Mouse (Mus musculus) kidney, embryonic 14.5 days (tissue): ENCODE data around the gene Asb3. TPM values are rescaled to one million over a fixed set of nuclear protein-coding genes. Genes with fewer than 3 reads are reported as not detected.
"Not testable (repeated sequence)": the region's sequence is repeated elsewhere in the genome, so short reads cannot be mapped to it uniquely, and the experiment has no call there.

Experiments used
- ATAC-seq: fragments of 200-750 bp; cut with Nextera tagmentation; 2 replicates; pipeline ENCODE4 v1.8.0; 2017; ENCODE audit warnings: moderate number of reproducible peaks, mild to moderate bottlenecking, moderate TSS enrichment, moderate library complexity; ENCODE audit not compliant: low FRiP score, low TSS enrichment
- H3K27ac ChIP-seq: fragments of 300-500 bp; sonication (generic); 2 replicates; pipeline ENCODE4 v1.5.1; 2014; ENCODE audit warnings: low read depth, mild to moderate bottlenecking, low read length, moderate library complexity, mixed read lengths
- H3K27me3 ChIP-seq: fragments of 300-500 bp; sonication (generic); 2 replicates; pipeline ENCODE4 v1.6.1; 2014; ENCODE audit warnings: mild to moderate bottlenecking, low read length; ENCODE audit not compliant: control insufficient read depth, insufficient read depth
- H3K36me3 ChIP-seq: fragments of 300-500 bp; sonication (generic); 2 replicates; pipeline ENCODE4 v1.6.1; 2014; ENCODE audit warnings: low read length, mixed read lengths; ENCODE audit not compliant: control insufficient read depth, insufficient read depth
- H3K4me1 ChIP-seq: fragments of 300-500 bp; sonication (generic); 2 replicates; pipeline ENCODE4 v1.6.1; 2014; ENCODE audit warnings: low read length, mixed read lengths; ENCODE audit not compliant: control insufficient read depth, insufficient read depth
- H3K4me2 ChIP-seq: fragments of 300-500 bp; sonication (generic); replicated peaks from 2 replicates; pipeline ENCODE4 v1.6.1; 2014; ENCODE audit warnings: low read depth, mild to moderate bottlenecking, low read length
- H3K4me3 ChIP-seq: fragments of 300-500 bp; sonication (generic); 2 replicates; pipeline ENCODE4 v1.5.1; 2014; ENCODE audit warnings: mild to moderate bottlenecking, low read length
- H3K9ac ChIP-seq: fragments of 300-500 bp; sonication (generic); 2 replicates; pipeline ENCODE4 v1.6.1; 2014; ENCODE audit warnings: low read depth, mild to moderate bottlenecking, low read length, moderate library complexity
- H3K9me3 ChIP-seq: fragments of 300-500 bp; sonication (generic); 2 replicates; pipeline ENCODE4 v1.6.1; 2016; ENCODE audit warnings: low read length; ENCODE audit not compliant: control insufficient read depth
- WGBS: fragments of 180-500 bp; shearing (Covaris S2); extraction: QIAGEN DNeasy Blood & Tissue Kit; methylation state at CpG from one replicate; pipeline ENCODE4 v1.1.7; 2014; 5-methylcytosine and 5-hydroxymethylcytosine counted together
- polyA plus RNA-seq: library from polyadenylated mRNA; unstranded; fragments of >200 nt; fragmentation: Nextera tagmentation; extraction: Ambion mirVana; gene quantifications from 2 replicates; pipeline ENCODE4 v1.2.1, GENCODE M21; 2014

The Asb3 gene
- polyA plus RNA-seq, 1 experiment from 2014 or later = 31.0 TPM

- no peak overlapping the region for H3K27ac ChIP-seq
- no peak overlapping the region for H3K4me2 ChIP-seq
- H3K4me3 ChIP-seq = no peak overlapping the region
- H3K4me1 ChIP-seq = no peaks in the 10 kb centered on the region
- WGBS = 91% methylated on average over 10 of the region's 10 CpGs
- no peaks in the 10 kb centered on the region for H3K36me3 ChIP-seq
- no peaks in the 10 kb centered on the region for H3K27me3 ChIP-seq
- no peak overlapping the region for H3K9ac ChIP-seq
- no peaks in the 10 kb centered on the region for H3K9me3 ChIP-seq
- no peak for ATAC-seq
These were observed 204.8 kb downstream of the Asb3 start for GRCm38 (mm10) chr11:31089973-31090372.

- no peak overlapping the region for H3K27ac ChIP-seq
- H3K9ac ChIP-seq = no peak overlapping the region
- H3K36me3 ChIP-seq = no peaks in the 10 kb centered on the region
- no peaks in the 10 kb centered on the region for H3K4me1 ChIP-seq
- H3K4me2 ChIP-seq = no peak overlapping the region
- 65% methylated on average over 3 of the region's 3 CpGs for WGBS
- no peaks in the 10 kb centered on the region for H3K9me3 ChIP-seq
- H3K4me3 ChIP-seq = no peak overlapping the region
- ATAC-seq = 0 out of 2 replicates have a peak, but pooled peaks have one; percentile 46
- H3K27me3 ChIP-seq = no peaks in the 10 kb centered on the region
These were observed 205.3 kb downstream of the Asb3 start for GRCm38 (mm10) chr11:31090478-31090978.

DNA sequence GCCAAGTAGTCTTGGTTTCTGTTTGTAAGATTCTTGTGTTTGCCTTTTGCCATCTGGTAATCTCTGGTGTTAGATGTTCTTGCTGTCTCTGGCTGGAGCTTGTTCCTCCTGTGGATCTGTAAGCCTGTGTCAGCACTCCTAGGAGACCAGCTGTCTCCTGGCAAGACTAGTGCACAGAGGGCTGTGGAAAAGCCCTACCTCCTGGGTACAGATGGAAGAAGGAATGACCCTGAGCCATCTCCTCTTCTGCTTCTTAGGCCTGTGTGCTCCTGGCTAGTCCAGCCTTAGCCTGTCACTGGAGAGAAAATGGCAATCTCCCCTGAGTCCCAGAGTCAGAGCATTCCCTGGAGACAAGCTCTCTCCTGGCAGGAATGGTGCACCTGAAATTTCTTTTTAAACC, 214.3 kb downstream of the Asb3 start:
- H3K4me1 ChIP-seq, H3K4me2 ChIP-seq, ATAC-seq, H3K36me3 ChIP-seq, H3K9me3 ChIP-seq, H3K27ac ChIP-seq, H3K27me3 ChIP-seq, H3K9ac ChIP-seq, H3K4me3 ChIP-seq: not testable (repeated sequence)

- H3K4me3 ChIP-seq = no peak overlapping the region
- H3K9me3 ChIP-seq = no peaks in the 10 kb centered on the region
- WGBS = 77% methylated on average over 2 of the region's 2 CpGs
- no peaks in the 10 kb centered on the region for H3K4me1 ChIP-seq
- H3K27ac ChIP-seq = no peak overlapping the region
- ATAC-seq = no peak
- H3K27me3 ChIP-seq = no peaks in the 10 kb centered on the region
- H3K9ac ChIP-seq = no peak overlapping the region
- H3K4me2 ChIP-seq = no peak overlapping the region
- no peaks in the 10 kb centered on the region for H3K36me3 ChIP-seq
These were observed 217.0 kb downstream of the Asb3 start for GRCm38 (mm10) chr11:31102188-31102587.

DNA sequence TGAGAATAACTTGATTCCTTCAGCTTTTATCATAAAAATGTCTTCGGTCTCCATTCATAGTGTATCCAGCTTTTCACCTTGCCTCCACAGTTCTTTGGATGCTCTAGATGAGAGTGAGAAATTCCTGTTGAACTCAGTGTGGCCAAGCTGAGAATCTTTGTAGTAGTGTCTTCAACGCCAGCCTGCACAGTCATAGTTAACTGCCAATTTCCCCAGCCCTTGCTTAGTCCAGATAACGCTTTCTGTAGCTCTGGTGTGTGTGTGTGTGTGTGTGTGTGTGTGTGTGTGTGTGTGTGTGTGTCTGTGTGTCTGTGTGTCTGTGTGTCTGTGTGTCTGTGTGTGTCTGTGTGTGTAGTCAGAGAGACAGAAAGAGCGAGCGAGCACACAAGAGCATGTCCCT, 220.1 kb downstream of the Asb3 start:
- Histone ChIP-seq H3K4me3 (no peak overlapping the region), H3K9ac (no peak overlapping the region), H3K9me3 (no peaks in the 10 kb centered on the region), H3K36me3 (no peaks in the 10 kb centered on the region), H3K4me2 (no peak overlapping the region), H3K27ac (no peak overlapping the region), H3K4me1 (no peaks in the 10 kb centered on the region), H3K27me3 (no peaks in the 10 kb centered on the region)
- WGBS = 91% methylated on average over 5 of the region's 5 CpGs
- no peak for ATAC-seq

GRCm38 (mm10) chr11:31126964-31127363, 241.7 kb downstream of the Asb3 start:
- not testable (repeated sequence) for H3K4me2 ChIP-seq, H3K4me3 ChIP-seq, H3K9ac ChIP-seq, H3K27ac ChIP-seq, ATAC-seq, H3K4me1 ChIP-seq, H3K27me3 ChIP-seq, H3K9me3 ChIP-seq, H3K36me3 ChIP-seq
- WGBS = 50% methylated on average over 1 of the region's 1 CpGs

DNA sequence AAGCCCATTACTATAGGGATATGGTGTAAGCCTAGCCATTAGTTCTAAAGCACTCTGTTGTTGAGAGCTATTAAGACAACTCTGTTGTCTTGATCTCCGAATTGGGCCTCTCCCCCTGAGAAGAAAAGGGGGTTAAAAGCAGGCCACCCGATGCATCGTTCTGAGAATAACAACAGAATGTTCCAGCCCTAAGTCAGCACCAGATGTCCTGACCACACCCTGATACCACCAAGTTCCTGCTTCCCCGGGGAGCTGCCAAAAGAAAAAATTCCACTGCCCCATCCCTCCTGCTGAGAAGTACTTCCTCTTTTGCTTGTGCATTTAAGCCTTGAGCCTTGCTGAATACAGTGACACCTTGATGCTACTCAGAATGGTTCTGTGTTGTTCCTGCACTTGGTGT, 248.5 kb downstream of the Asb3 start:
- not testable (repeated sequence) for H3K27me3 ChIP-seq, H3K9me3 ChIP-seq, H3K4me2 ChIP-seq, H3K27ac ChIP-seq, ATAC-seq, H3K4me3 ChIP-seq, H3K9ac ChIP-seq, H3K4me1 ChIP-seq, H3K36me3 ChIP-seq
- WGBS = 75% methylated on average over 4 of the region's 4 CpGs

DNA sequence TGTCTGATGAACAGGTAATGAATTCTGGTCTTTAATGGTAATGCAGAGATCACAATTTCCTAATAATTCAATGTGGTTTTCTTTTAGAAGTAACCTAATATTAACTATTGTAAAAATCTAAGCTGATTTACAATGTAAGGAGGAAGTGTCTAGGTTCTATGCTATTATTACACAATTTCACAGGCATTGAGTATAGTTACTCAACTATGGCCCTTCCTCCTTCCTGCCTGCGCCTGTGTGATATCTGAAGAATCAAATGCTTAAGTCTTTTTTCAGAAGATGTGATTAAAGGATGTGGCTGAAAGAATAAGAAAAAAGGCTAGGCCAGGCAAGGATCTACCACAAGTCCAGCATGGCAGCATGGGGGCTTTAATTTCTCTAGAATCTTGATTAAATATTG, 249.6 kb downstream of the Asb3 start:
- not testable (repeated sequence) for H3K9me3 ChIP-seq, ATAC-seq, H3K4me2 ChIP-seq, H3K4me3 ChIP-seq, H3K27me3 ChIP-seq, H3K9ac ChIP-seq, H3K27ac ChIP-seq, H3K36me3 ChIP-seq, H3K4me1 ChIP-seq
- WGBS = 95% methylated on average over 1 of the region's 1 CpGs

GRCm38 (mm10) chr11:31138394-31138793, 253.2 kb downstream of the Asb3 start:
- H3K4me1 ChIP-seq, H3K9ac ChIP-seq, H3K36me3 ChIP-seq, H3K27me3 ChIP-seq, H3K27ac ChIP-seq, H3K4me2 ChIP-seq, H3K4me3 ChIP-seq, ATAC-seq, H3K9me3 ChIP-seq: not testable (repeated sequence)
- 52% methylated on average over 1 of the region's 1 CpGs for WGBS
